Mouse (Mus musculus): ENCODE measurements around the gene Amotl2. TPM values are rescaled to one million over a fixed set of nuclear protein-coding genes. Genes with fewer than 3 reads are reported as not detected.

Gene Amotl2
- polyA plus RNA-seq, 1 experiment from 2014 or later: 28.7 TPM

GRCm38 (mm10) chr9:102715506-102715900 lies 969 bp upstream of the Amotl2 start:
- Histone ChIP-seq H3K4me2 (no peak overlapping the region), H3K27me3 (ENCODE audit: control insufficient read depth, insufficient read depth, low read length) (no peaks in the 10 kb centered on the region), H3K4me3 (ENCODE audit: low read depth, low read length) (no peak overlapping the region), H3K9me3 (replicated peaks; ENCODE audit: control insufficient read depth, low read length) (no peaks in the 10 kb centered on the region), H3K4me1 (ENCODE audit: control insufficient read depth, insufficient read depth, low read length) (peaks cover 35% of the 10 kb centered on the region), H3K9ac (ENCODE audit: low read depth, low read length) (no peak overlapping the region; the same call in 1 of the 2 replicates), H3K27ac (ENCODE audit: low read depth, low read length) (no peak overlapping the region), H3K36me3 (ENCODE audit: control insufficient read depth, insufficient read depth, low read length) (peaks cover 6% of the 10 kb centered on the region)
- WGBS (ENCODE audit: insufficient replicate concordance): 48% methylated on average over 2 of the region's 2 CpGs
- no peak for ATAC-seq (replicated peaks; ENCODE audit: insufficient number of reproducible peaks, low FRiP score, low TSS enrichment)

GRCm38 (mm10) chr9:102717164-102717885 lies 853 bp downstream of the Amotl2 start:
- H3K9me3 ChIP-seq (replicated peaks; ENCODE audit: control insufficient read depth, low read length): no peaks in the 10 kb centered on the region
- H3K36me3 ChIP-seq (ENCODE audit: control insufficient read depth, insufficient read depth, low read length): peaks cover 11% of the 10 kb centered on the region
- peaks cover 53% of the 10 kb centered on the region for H3K4me1 ChIP-seq (ENCODE audit: control insufficient read depth, insufficient read depth, low read length)
- ATAC-seq (replicated peaks; ENCODE audit: insufficient number of reproducible peaks, low FRiP score, low TSS enrichment): peak; percentile 84
- H3K4me2 ChIP-seq: peak overlapping the region; percentile 69
- H3K27ac ChIP-seq (ENCODE audit: low read depth, low read length): peak overlapping the region; percentile 99
- H3K27me3 ChIP-seq (ENCODE audit: control insufficient read depth, insufficient read depth, low read length): no peaks in the 10 kb centered on the region
- peak overlapping the region; percentile 90 for H3K4me3 ChIP-seq (ENCODE audit: low read depth, low read length)
- peak overlapping the region; percentile 100 for H3K9ac ChIP-seq (ENCODE audit: low read depth, low read length)
- under 1% methylated on average over 46 of the region's 50 CpGs for WGBS (ENCODE audit: insufficient replicate concordance)

GRCm38 (mm10) chr9:102717886-102718643 lies 1.6 kb downstream of the Amotl2 start:
- Histone ChIP-seq H3K9me3 (replicated peaks; ENCODE audit: control insufficient read depth, low read length) (no peaks in the 10 kb centered on the region), H3K4me2 (peak overlapping the region; percentile 69), H3K4me1 (ENCODE audit: control insufficient read depth, insufficient read depth, low read length) (peaks cover 60% of the 10 kb centered on the region), H3K27ac (ENCODE audit: low read depth, low read length) (peak overlapping the region; percentile 99), H3K27me3 (ENCODE audit: control insufficient read depth, insufficient read depth, low read length) (no peaks in the 10 kb centered on the region), H3K36me3 (ENCODE audit: control insufficient read depth, insufficient read depth, low read length) (peaks cover 18% of the 10 kb centered on the region), H3K4me3 (ENCODE audit: low read depth, low read length) (peak overlapping the region; percentile 90), H3K9ac (ENCODE audit: low read depth, low read length) (peak overlapping the region; percentile 100)
- WGBS (ENCODE audit: insufficient replicate concordance): under 1% methylated on average over 52 of the region's 52 CpGs
- peak; percentile 20; the same call in 1 of the 2 replicates for ATAC-seq (replicated peaks; ENCODE audit: insufficient number of reproducible peaks, low FRiP score, low TSS enrichment)

- Histone ChIP-seq H3K36me3 (ENCODE audit: control insufficient read depth, insufficient read depth, low read length) (peaks cover 24% of the 10 kb centered on the region), H3K27me3 (ENCODE audit: control insufficient read depth, insufficient read depth, low read length) (no peaks in the 10 kb centered on the region), H3K4me2 (peak overlapping the region; percentile 69), H3K9ac (ENCODE audit: low read depth, low read length) (peak overlapping the region; percentile 100), H3K27ac (ENCODE audit: low read depth, low read length) (peak overlapping the region; percentile 99), H3K9me3 (replicated peaks; ENCODE audit: control insufficient read depth, low read length) (no peaks in the 10 kb centered on the region), H3K4me3 (ENCODE audit: low read depth, low read length) (peak overlapping the region; percentile 90), H3K4me1 (ENCODE audit: control insufficient read depth, insufficient read depth, low read length) (peaks cover 67% of the 10 kb centered on the region)
- ATAC-seq (replicated peaks; ENCODE audit: insufficient number of reproducible peaks, low FRiP score, low TSS enrichment): no peak
- under 1% methylated on average over 21 of the region's 21 CpGs for WGBS (ENCODE audit: insufficient replicate concordance)
These were observed 2.2 kb downstream of the Amotl2 start for GRCm38 (mm10) chr9:102718676-102719075.

GRCm38 (mm10) chr9:102719085-102719484 lies 2.6 kb downstream of the Amotl2 start:
- Histone ChIP-seq H3K36me3 (ENCODE audit: control insufficient read depth, insufficient read depth, low read length) (peaks cover 28% of the 10 kb centered on the region), H3K27ac (ENCODE audit: low read depth, low read length) (peak overlapping the region; percentile 99), H3K4me3 (ENCODE audit: low read depth, low read length) (peak overlapping the region; percentile 90), H3K9me3 (replicated peaks; ENCODE audit: control insufficient read depth, low read length) (no peaks in the 10 kb centered on the region), H3K27me3 (ENCODE audit: control insufficient read depth, insufficient read depth, low read length) (no peaks in the 10 kb centered on the region), H3K9ac (ENCODE audit: low read depth, low read length) (peak overlapping the region; percentile 100), H3K4me1 (ENCODE audit: control insufficient read depth, insufficient read depth, low read length) (peaks cover 69% of the 10 kb centered on the region), H3K4me2 (peak overlapping the region; percentile 69)
- 5% methylated on average over 4 of the region's 4 CpGs for WGBS (ENCODE audit: insufficient replicate concordance)
- ATAC-seq (replicated peaks; ENCODE audit: insufficient number of reproducible peaks, low FRiP score, low TSS enrichment): no peak

GRCm38 (mm10) chr9:102719936-102720566 lies 3.6 kb downstream of the Amotl2 start:
- Histone ChIP-seq H3K4me3 (ENCODE audit: low read depth, low read length) (peak overlapping the region; percentile 90), H3K9me3 (replicated peaks; ENCODE audit: control insufficient read depth, low read length) (no peaks in the 10 kb centered on the region), H3K9ac (ENCODE audit: low read depth, low read length) (peak overlapping the region; percentile 100), H3K27me3 (ENCODE audit: control insufficient read depth, insufficient read depth, low read length) (no peaks in the 10 kb centered on the region), H3K4me1 (ENCODE audit: control insufficient read depth, insufficient read depth, low read length) (peaks cover 70% of the 10 kb centered on the region), H3K27ac (ENCODE audit: low read depth, low read length) (peak overlapping the region; percentile 65), H3K36me3 (ENCODE audit: control insufficient read depth, insufficient read depth, low read length) (peaks cover 38% of the 10 kb centered on the region), H3K4me2 (peak overlapping the region; percentile 69)
- no peak for ATAC-seq (replicated peaks; ENCODE audit: insufficient number of reproducible peaks, low FRiP score, low TSS enrichment)
- 46% methylated on average over 17 of the region's 17 CpGs for WGBS (ENCODE audit: insufficient replicate concordance)

GRCm38 (mm10) chr9:102720567-102721167 lies 4.2 kb downstream of the Amotl2 start:
- no peaks in the 10 kb centered on the region for H3K9me3 ChIP-seq (replicated peaks; ENCODE audit: control insufficient read depth, low read length)
- H3K9ac ChIP-seq (ENCODE audit: low read depth, low read length): peak overlapping the region; percentile 100
- peak overlapping the region; percentile 65 for H3K27ac ChIP-seq (ENCODE audit: low read depth, low read length)
- WGBS (ENCODE audit: insufficient replicate concordance): 44% methylated on average over 18 of the region's 18 CpGs
- H3K27me3 ChIP-seq (ENCODE audit: control insufficient read depth, insufficient read depth, low read length): no peaks in the 10 kb centered on the region
- peaks cover 38% of the 10 kb centered on the region for H3K36me3 ChIP-seq (ENCODE audit: control insufficient read depth, insufficient read depth, low read length)
- H3K4me3 ChIP-seq (ENCODE audit: low read depth, low read length): peak overlapping the region; percentile 90
- ATAC-seq (replicated peaks; ENCODE audit: insufficient number of reproducible peaks, low FRiP score, low TSS enrichment): no peak
- peak overlapping the region; percentile 69 for H3K4me2 ChIP-seq
- peaks cover 70% of the 10 kb centered on the region for H3K4me1 ChIP-seq (ENCODE audit: control insufficient read depth, insufficient read depth, low read length)

- Histone ChIP-seq H3K4me1 (ENCODE audit: control insufficient read depth, insufficient read depth, low read length) (peaks cover 71% of the 10 kb centered on the region), H3K9ac (ENCODE audit: low read depth, low read length) (peak overlapping the region; percentile 100; the same call in 1 of the 2 replicates), H3K36me3 (ENCODE audit: control insufficient read depth, insufficient read depth, low read length) (peaks cover 38% of the 10 kb centered on the region), H3K27me3 (ENCODE audit: control insufficient read depth, insufficient read depth, low read length) (no peaks in the 10 kb centered on the region), H3K4me2 (peak overlapping the region; percentile 69), H3K4me3 (ENCODE audit: low read depth, low read length) (peak overlapping the region; percentile 90), H3K27ac (ENCODE audit: low read depth, low read length) (peak overlapping the region; percentile 84), H3K9me3 (replicated peaks; ENCODE audit: control insufficient read depth, low read length) (no peaks in the 10 kb centered on the region)
- WGBS (ENCODE audit: insufficient replicate concordance): 32% methylated on average over 3 of the region's 3 CpGs
- no peak for ATAC-seq (replicated peaks; ENCODE audit: insufficient number of reproducible peaks, low FRiP score, low TSS enrichment)
These were observed 5.0 kb downstream of the Amotl2 start for GRCm38 (mm10) chr9:102721406-102721978.

All from heart, embryonic 11.5 days (tissue).